Mouse (Mus musculus) intestine, embryonic 16.5 days (tissue): ENCODE measurements around the gene Sv2a. TPM values are rescaled to one million over a fixed set of nuclear protein-coding genes. Genes with fewer than 3 reads are reported as not detected.

Experiments
- ATAC-seq: fragments of 200-750 bp; cut with Nextera tagmentation; 2 replicates; pipeline ENCODE4 v1.8.0; 2017; ENCODE audit warnings: moderate TSS enrichment, moderate library complexity
- H3K27ac ChIP-seq: fragments of 300-500 bp; sonication (generic); 2 replicates; pipeline ENCODE4 v1.5.1; 2014; ENCODE audit warnings: mild to moderate bottlenecking, low read length
- H3K27me3 ChIP-seq: fragments of 300-500 bp; sonication (generic); replicated peaks from 2 replicates; pipeline ENCODE4 v1.6.1; 2014; ENCODE audit warnings: low read length, control low read depth, mixed read lengths; ENCODE audit not compliant: control insufficient read depth, insufficient read depth
- H3K36me3 ChIP-seq: fragments of 300-500 bp; sonication (generic); 2 replicates; pipeline ENCODE4 v1.6.1; 2014; ENCODE audit warnings: low read length, control low read depth; ENCODE audit not compliant: control insufficient read depth, insufficient read depth
- H3K4me1 ChIP-seq: fragments of 300-500 bp; sonication (generic); 2 replicates; pipeline ENCODE4 v1.6.1; 2014; ENCODE audit warnings: low read length, control low read depth, mixed read lengths; ENCODE audit not compliant: control insufficient read depth, insufficient read depth
- H3K4me2 ChIP-seq: fragments of 300-500 bp; sonication (generic); 2 replicates; pipeline ENCODE4 v1.6.1; 2014; ENCODE audit warnings: low read depth, low read length, control low read depth
- H3K4me3 ChIP-seq: fragments of 300-500 bp; sonication (generic); 2 replicates; pipeline ENCODE4 v1.5.1; 2014; ENCODE audit warnings: mild to moderate bottlenecking, low read length
- H3K9ac ChIP-seq: fragments of 300-500 bp; sonication (generic); 2 replicates; pipeline ENCODE4 v1.6.1; 2014; ENCODE audit warnings: low read depth, low read length
- H3K9me3 ChIP-seq: fragments of 300-500 bp; sonication (generic); 2 replicates; pipeline ENCODE4 v1.6.1; 2016; ENCODE audit warnings: low read length, control low read depth; ENCODE audit not compliant: control insufficient read depth
- WGBS: fragments of 180-500 bp; shearing (Covaris S2); extraction: QIAGEN DNeasy Blood & Tissue Kit; methylation state at CpG from one replicate; pipeline ENCODE4 v1.1.7; 2014; 5-methylcytosine and 5-hydroxymethylcytosine counted together
- polyA plus RNA-seq: library from polyadenylated mRNA; unstranded; fragments of >200 nt; fragmentation: Nextera tagmentation; extraction: Ambion mirVana; gene quantifications from 2 replicates; pipeline ENCODE4 v1.2.1, GENCODE M21; 2015

The Sv2a gene
- polyA plus RNA-seq, 1 experiment from 2014 or later = 3.4 TPM

GRCm38 (mm10) chr3:96226695-96227648, 46.0 kb downstream of the Sv2a start:
- 50% methylated on average over 8 of the region's 8 CpGs for WGBS
- no peak overlapping the region for H3K4me3 ChIP-seq
- no peaks in the 10 kb centered on the region for H3K9me3 ChIP-seq
- peaks cover 9% of the 10 kb centered on the region; the same call in 1 of the 2 replicates for H3K4me1 ChIP-seq
- ATAC-seq = no peak
- no peaks in the 10 kb centered on the region for H3K36me3 ChIP-seq
- no peak overlapping the region; the same call in 1 of the 2 replicates for H3K9ac ChIP-seq
- no peaks in the 10 kb centered on the region for H3K27me3 ChIP-seq
- no peak overlapping the region for H3K4me2 ChIP-seq
- H3K27ac ChIP-seq = no peak overlapping the region

- Histone ChIP-seq H3K27me3 (no peaks in the 10 kb centered on the region), H3K4me1 (no peaks in the 10 kb centered on the region), H3K9ac (no peak overlapping the region), H3K4me2 (no peak overlapping the region), H3K27ac (no peak overlapping the region), H3K4me3 (no peak overlapping the region), H3K9me3 (no peaks in the 10 kb centered on the region), H3K36me3 (no peaks in the 10 kb centered on the region)
- ATAC-seq = peak; percentile 19; the same call in 1 of the 2 replicates
- WGBS = 66% methylated on average over 2 of the region's 2 CpGs
These were observed 47.9 kb downstream of the Sv2a start for GRCm38 (mm10) chr3:96228828-96229227.

- Histone ChIP-seq H3K36me3 (no peaks in the 10 kb centered on the region), H3K27ac (no peak overlapping the region), H3K4me2 (no peak overlapping the region), H3K4me1 (no peaks in the 10 kb centered on the region), H3K9me3 (no peaks in the 10 kb centered on the region), H3K4me3 (no peak overlapping the region), H3K9ac (no peak overlapping the region), H3K27me3 (no peaks in the 10 kb centered on the region)
- WGBS = 72% methylated on average over 2 of the region's 2 CpGs
- ATAC-seq = no peak
These were observed 49.5 kb downstream of the Sv2a start for GRCm38 (mm10) chr3:96230404-96230803.

GRCm38 (mm10) chr3:96230910-96231757, 50.2 kb downstream of the Sv2a start:
- no peak for ATAC-seq
- Histone ChIP-seq H3K4me2 (no peak overlapping the region), H3K4me1 (no peaks in the 10 kb centered on the region), H3K36me3 (no peaks in the 10 kb centered on the region), H3K9me3 (no peaks in the 10 kb centered on the region), H3K9ac (no peak overlapping the region), H3K4me3 (no peak overlapping the region), H3K27me3 (no peaks in the 10 kb centered on the region), H3K27ac (no peak overlapping the region)
- 79% methylated on average over 4 of the region's 4 CpGs for whole genome bisulfite sequencing

- Histone ChIP-seq H3K36me3 (no peaks in the 10 kb centered on the region), H3K9me3 (no peaks in the 10 kb centered on the region), H3K27ac (no peak overlapping the region), H3K9ac (no peak overlapping the region), H3K4me2 (no peak overlapping the region), H3K4me3 (no peak overlapping the region), H3K4me1 (peaks cover under 1% of the 10 kb centered on the region; the same call in 1 of the 2 replicates), H3K27me3 (no peaks in the 10 kb centered on the region)
- ATAC-seq = no peak
- 64% methylated on average over 2 of the region's 2 CpGs for WGBS
These were observed 50.8 kb downstream of the Sv2a start for GRCm38 (mm10) chr3:96231758-96232120.

- H3K4me1 ChIP-seq = peaks cover 10% of the 10 kb centered on the region
- no peak overlapping the region for H3K4me3 ChIP-seq
- H3K36me3 ChIP-seq = no peaks in the 10 kb centered on the region
- WGBS = 90% methylated on average over 2 of the region's 2 CpGs
- H3K27ac ChIP-seq = no peak overlapping the region
- no peaks in the 10 kb centered on the region for H3K9me3 ChIP-seq
- no peak for ATAC-seq
- no peak overlapping the region for H3K4me2 ChIP-seq
- H3K9ac ChIP-seq = no peak overlapping the region
- no peaks in the 10 kb centered on the region for H3K27me3 ChIP-seq
These were observed 54.0 kb downstream of the Sv2a start for GRCm38 (mm10) chr3:96234914-96235313.

GRCm38 (mm10) chr3:96235836-96236235, 54.9 kb downstream of the Sv2a start:
- no peak for ATAC-seq
- Histone ChIP-seq H3K36me3 (no peaks in the 10 kb centered on the region), H3K9me3 (no peaks in the 10 kb centered on the region), H3K4me1 (peaks cover 11% of the 10 kb centered on the region), H3K27me3 (no peaks in the 10 kb centered on the region), H3K4me2 (no peak overlapping the region), H3K9ac (no peak overlapping the region), H3K4me3 (no peak overlapping the region), H3K27ac (no peak overlapping the region)
- WGBS = 46% methylated on average over 3 of the region's 3 CpGs

GRCm38 (mm10) chr3:96236834-96237334, 55.9 kb downstream of the Sv2a start:
- WGBS = 74% methylated on average over 4 of the region's 4 CpGs
- no peak for ATAC-seq
- Histone ChIP-seq H3K27ac (peak overlapping the region; percentile 72), H3K4me1 (peaks cover 12% of the 10 kb centered on the region), H3K4me3 (peak overlapping the region; percentile 55), H3K36me3 (no peaks in the 10 kb centered on the region), H3K9ac (peak overlapping the region; percentile 65), H3K27me3 (no peaks in the 10 kb centered on the region), H3K4me2 (peak overlapping the region; percentile 71), H3K9me3 (no peaks in the 10 kb centered on the region)

GRCm38 (mm10) chr3:96237335-96237903, 56.5 kb downstream of the Sv2a start:
- 14% methylated on average over 7 of the region's 7 CpGs for WGBS
- no peaks in the 10 kb centered on the region for H3K36me3 ChIP-seq
- no peak for ATAC-seq
- no peaks in the 10 kb centered on the region for H3K9me3 ChIP-seq
- peak overlapping the region; percentile 65 for H3K9ac ChIP-seq
- H3K4me2 ChIP-seq = peak overlapping the region; percentile 71
- peak overlapping the region; percentile 55 for H3K4me3 ChIP-seq
- peaks cover 12% of the 10 kb centered on the region for H3K4me1 ChIP-seq
- H3K27me3 ChIP-seq = no peaks in the 10 kb centered on the region
- H3K27ac ChIP-seq = peak overlapping the region; percentile 72
